Mouse (Mus musculus) MN1 (cell line): ENCODE measurements around the gene Ankrd36.
A peak's percentile ranks its signal among the peaks of the same experiment; 100 is the strongest.

Experiments used
- DNase-seq: peaks from one replicate; pipeline ENCODE4 v3.0.0-alpha.2; 2016; ENCODE audit warnings: low spot score

Gene Ankrd36

GRCm38 (mm10) chr11:5684283-5684682 lies 114.8 kb downstream of the Ankrd36 start:
- DNase-seq, result peak; percentile 30

GRCm38 (mm10) chr11:5691775-5692174 lies 122.3 kb downstream of the Ankrd36 start:
- peak; percentile 66 for DNase-seq

- peak; percentile 6 for DNase-seq
Observed at GRCm38 (mm10) chr11:5700808-5701207, 131.3 kb downstream of the Ankrd36 start.

- DNase-seq, result peak; percentile 4
Observed at GRCm38 (mm10) chr11:5701300-5701699, 131.8 kb downstream of the Ankrd36 start.

GRCm38 (mm10) chr11:5701821-5702220 lies 132.3 kb downstream of the Ankrd36 start:
- no peak for DNase-seq

GRCm38 (mm10) chr11:5702271-5702956 lies 132.9 kb downstream of the Ankrd36 start:
- peak; percentile 4 for DNase-seq

GRCm38 (mm10) chr11:5702957-5703332 lies 133.5 kb downstream of the Ankrd36 start:
- peak; percentile 5 for DNase-seq

GRCm38 (mm10) chr11:5703341-5703740 lies 133.9 kb downstream of the Ankrd36 start:
- DNase-seq, result no peak

GRCm38 (mm10) chr11:5705972-5706371 lies 136.5 kb downstream of the Ankrd36 start:
- DNase-seq, result peak; percentile 5

GRCm38 (mm10) chr11:5706874-5707529 lies 137.5 kb downstream of the Ankrd36 start:
- no peak for DNase-seq

GRCm38 (mm10) chr11:5707530-5708353 lies 138.3 kb downstream of the Ankrd36 start:
- peak; percentile 96 for DNase-seq

- DNase-seq, result peak; percentile 5
Observed at GRCm38 (mm10) chr11:5715179-5715578, 145.7 kb downstream of the Ankrd36 start.

- DNase-seq, result peak; percentile 5
Observed at GRCm38 (mm10) chr11:5715630-5716105, 146.2 kb downstream of the Ankrd36 start, which contains the start of gene Mrps24. TSS of gene Mrps24 (minus strand) at chr11:5715680.

- DNase-seq, result peak; percentile 5
Observed at GRCm38 (mm10) chr11:5716246-5716645, 146.8 kb downstream of the Ankrd36 start.

GRCm38 (mm10) chr11:5716938-5717705 lies 147.6 kb downstream of the Ankrd36 start:
- DNase-seq, result peak; percentile 5

GRCm38 (mm10) chr11:5718611-5719354 lies 149.3 kb downstream of the Ankrd36 start:
- peak; percentile 5 for DNase-seq

- DNase-seq, result no peak
Observed at GRCm38 (mm10) chr11:5729582-5729981, 160.1 kb downstream of the Ankrd36 start.

- DNase-seq, result no peak
Observed at GRCm38 (mm10) chr11:5732401-5732800, 162.9 kb downstream of the Ankrd36 start.

- no peak for DNase-seq
Observed at GRCm38 (mm10) chr11:5734323-5734722, 164.8 kb downstream of the Ankrd36 start.

GRCm38 (mm10) chr11:5737137-5737536 lies 167.7 kb downstream of the Ankrd36 start:
- DNase-seq, result peak; percentile 46
